Mouse (Mus musculus): ENCODE results near the gene Kif13a. TPM values are rescaled to one million over a fixed set of nuclear protein-coding genes. Genes with fewer than 3 reads are reported as not detected.

Kif13a gene
- polyA plus RNA-seq, 1 experiment from 2014 or later, result 7.2 TPM

DNA sequence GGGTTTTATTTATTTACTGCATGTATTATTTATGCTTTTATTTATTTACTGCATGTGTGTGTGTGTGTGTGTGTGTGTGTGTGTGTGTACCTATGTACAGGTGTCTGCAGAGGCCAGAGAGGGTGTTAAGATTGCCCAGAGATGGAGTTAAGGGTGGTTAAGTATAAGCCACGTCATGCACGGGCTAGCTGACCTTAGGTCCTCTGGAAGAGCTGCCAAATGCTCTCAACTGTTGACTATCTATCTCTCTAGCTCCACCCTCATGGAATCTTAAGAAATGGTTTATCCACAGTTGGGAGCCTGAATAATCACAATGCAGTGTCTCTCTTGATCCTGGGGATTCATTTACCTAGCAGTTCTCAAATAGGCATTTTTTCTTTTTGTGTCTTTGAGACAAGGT, 30.8 kb downstream of the Kif13a start:
- H3K27me3 ChIP-seq (ENCODE audit: control insufficient read depth, insufficient read depth, low read depth, low read length), result no peaks in the 10 kb centered on the region
- WGBS, result 57% methylated on average over 2 of the region's 2 CpGs
- H3K27ac ChIP-seq (ENCODE audit: low read length), result no peak overlapping the region
- no peak overlapping the region for H3K4me3 ChIP-seq (ENCODE audit: low read depth, low read length)
- H3K4me2 ChIP-seq (ENCODE audit: low read length), result no peak overlapping the region
- no peak for ATAC-seq
- no peaks in the 10 kb centered on the region for H3K36me3 ChIP-seq (ENCODE audit: control insufficient read depth, insufficient read depth, low read length)
- H3K9me3 ChIP-seq (replicated peaks; ENCODE audit: control insufficient read depth, low read length, poor library complexity, severe bottlenecking), result no peaks in the 10 kb centered on the region
- no peak overlapping the region for H3K9ac ChIP-seq (ENCODE audit: low read depth, low read length)
- peaks cover 5% of the 10 kb centered on the region; the same call in 1 of the 2 replicates for H3K4me1 ChIP-seq (ENCODE audit: control insufficient read depth, insufficient read depth, low read length)

DNA sequence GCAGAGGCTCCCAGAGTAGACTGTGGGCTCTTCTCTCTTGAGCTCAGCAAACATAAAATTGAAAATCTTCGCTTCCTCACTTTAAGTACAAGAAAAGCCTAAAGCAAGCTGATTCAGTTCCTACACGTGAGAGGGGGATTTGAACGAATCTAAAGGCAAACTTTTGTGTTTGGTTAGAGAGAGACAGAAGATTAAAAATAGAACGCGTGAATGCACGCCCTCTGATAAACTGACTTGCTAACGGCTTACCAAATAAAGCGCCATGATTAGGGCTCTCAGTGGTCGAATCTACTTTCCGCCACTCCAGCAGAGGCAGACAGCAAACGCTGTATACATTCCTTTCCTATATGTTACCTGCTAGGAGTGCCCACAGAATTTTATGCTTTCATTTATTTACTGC, 31.3 kb downstream of the Kif13a start:
- H3K4me3 ChIP-seq (ENCODE audit: low read depth, low read length), result no peak overlapping the region
- WGBS, result 30% methylated on average over 11 of the region's 11 CpGs
- no peak overlapping the region for H3K9ac ChIP-seq (ENCODE audit: low read depth, low read length)
- ATAC-seq, result no peak
- H3K27ac ChIP-seq (ENCODE audit: low read length), result peak overlapping the region; percentile 9; the same call in 1 of the 2 replicates
- H3K4me1 ChIP-seq (ENCODE audit: control insufficient read depth, insufficient read depth, low read length), result peaks cover 5% of the 10 kb centered on the region; the same call in 1 of the 2 replicates
- no peaks in the 10 kb centered on the region for H3K9me3 ChIP-seq (replicated peaks; ENCODE audit: control insufficient read depth, low read length, poor library complexity, severe bottlenecking)
- H3K4me2 ChIP-seq (ENCODE audit: low read length), result peak overlapping the region; percentile 31
- no peaks in the 10 kb centered on the region for H3K27me3 ChIP-seq (ENCODE audit: control insufficient read depth, insufficient read depth, low read depth, low read length)
- H3K36me3 ChIP-seq (ENCODE audit: control insufficient read depth, insufficient read depth, low read length), result no peaks in the 10 kb centered on the region

DNA sequence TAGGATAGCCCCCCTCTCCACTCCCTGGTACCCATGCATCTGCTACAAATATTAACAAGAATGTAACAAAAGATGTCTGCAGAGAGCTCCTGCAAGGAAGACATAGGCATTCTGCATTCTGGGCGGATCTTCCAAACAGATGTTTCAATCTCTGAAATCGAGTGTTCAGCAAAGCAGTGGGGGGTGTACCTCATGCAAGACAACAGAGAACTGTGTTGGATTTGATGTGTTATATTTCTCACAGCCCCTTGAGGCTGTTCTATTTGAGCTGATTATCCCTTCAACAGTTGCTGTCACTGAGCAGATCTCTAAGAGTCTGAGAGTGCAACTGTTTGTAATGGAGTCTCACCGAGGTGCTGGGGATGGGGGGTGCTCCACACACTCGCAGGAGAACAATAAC, 37.3 kb downstream of the Kif13a start:
- ATAC-seq, result no peak
- no peaks in the 10 kb centered on the region for H3K36me3 ChIP-seq (ENCODE audit: control insufficient read depth, insufficient read depth, low read length)
- H3K4me1 ChIP-seq (ENCODE audit: control insufficient read depth, insufficient read depth, low read length), result peaks cover 11% of the 10 kb centered on the region; the same call in 1 of the 2 replicates
- 45% methylated on average over 4 of the region's 4 CpGs for WGBS
- H3K4me2 ChIP-seq (ENCODE audit: low read length), result no peak overlapping the region
- no peak overlapping the region for H3K4me3 ChIP-seq (ENCODE audit: low read depth, low read length)
- no peak overlapping the region for H3K9ac ChIP-seq (ENCODE audit: low read depth, low read length)
- no peaks in the 10 kb centered on the region for H3K9me3 ChIP-seq (replicated peaks; ENCODE audit: control insufficient read depth, low read length, poor library complexity, severe bottlenecking)
- no peak overlapping the region for H3K27ac ChIP-seq (ENCODE audit: low read length)
- no peaks in the 10 kb centered on the region for H3K27me3 ChIP-seq (ENCODE audit: control insufficient read depth, insufficient read depth, low read depth, low read length)

DNA sequence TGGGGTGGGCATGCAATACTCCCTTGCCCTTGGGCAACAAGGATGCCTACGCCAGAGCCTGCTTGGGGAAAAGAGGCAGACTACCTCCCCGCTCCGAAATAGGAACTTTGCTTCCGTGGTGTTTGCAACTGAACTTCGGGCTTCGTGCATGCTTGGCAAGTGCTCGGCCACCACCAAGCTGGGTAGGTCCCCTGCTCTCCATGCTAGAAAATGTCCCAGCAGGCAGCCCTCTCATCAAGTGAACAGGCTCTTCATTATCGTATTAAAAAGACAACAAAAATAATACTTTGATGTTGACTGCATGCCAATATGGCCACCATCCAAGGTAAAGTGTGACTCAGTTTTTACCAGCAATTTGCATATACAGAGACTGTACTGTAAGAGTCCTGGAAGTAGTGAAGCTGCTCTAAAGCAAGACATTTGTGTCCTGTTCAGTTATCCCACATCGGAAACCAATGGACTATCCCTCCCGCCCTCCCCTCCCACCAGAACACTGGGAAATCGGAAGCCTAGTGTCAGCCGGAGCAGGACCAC, 41.5 kb downstream of the Kif13a start:
- Histone ChIP-seq H3K4me2 (ENCODE audit: low read length) (no peak overlapping the region), H3K36me3 (ENCODE audit: control insufficient read depth, insufficient read depth, low read length) (no peaks in the 10 kb centered on the region), H3K4me3 (ENCODE audit: low read depth, low read length) (no peak overlapping the region), H3K9me3 (replicated peaks; ENCODE audit: control insufficient read depth, low read length, poor library complexity, severe bottlenecking) (no peaks in the 10 kb centered on the region), H3K27ac (ENCODE audit: low read length) (peak overlapping the region; percentile 56), H3K27me3 (ENCODE audit: control insufficient read depth, insufficient read depth, low read depth, low read length) (no peaks in the 10 kb centered on the region), H3K4me1 (ENCODE audit: control insufficient read depth, insufficient read depth, low read length) (peaks cover 11% of the 10 kb centered on the region; the same call in 1 of the 2 replicates), H3K9ac (ENCODE audit: low read depth, low read length) (no peak overlapping the region)
- 81% methylated on average over 12 of the region's 12 CpGs for WGBS
- ATAC-seq, result no peak

DNA sequence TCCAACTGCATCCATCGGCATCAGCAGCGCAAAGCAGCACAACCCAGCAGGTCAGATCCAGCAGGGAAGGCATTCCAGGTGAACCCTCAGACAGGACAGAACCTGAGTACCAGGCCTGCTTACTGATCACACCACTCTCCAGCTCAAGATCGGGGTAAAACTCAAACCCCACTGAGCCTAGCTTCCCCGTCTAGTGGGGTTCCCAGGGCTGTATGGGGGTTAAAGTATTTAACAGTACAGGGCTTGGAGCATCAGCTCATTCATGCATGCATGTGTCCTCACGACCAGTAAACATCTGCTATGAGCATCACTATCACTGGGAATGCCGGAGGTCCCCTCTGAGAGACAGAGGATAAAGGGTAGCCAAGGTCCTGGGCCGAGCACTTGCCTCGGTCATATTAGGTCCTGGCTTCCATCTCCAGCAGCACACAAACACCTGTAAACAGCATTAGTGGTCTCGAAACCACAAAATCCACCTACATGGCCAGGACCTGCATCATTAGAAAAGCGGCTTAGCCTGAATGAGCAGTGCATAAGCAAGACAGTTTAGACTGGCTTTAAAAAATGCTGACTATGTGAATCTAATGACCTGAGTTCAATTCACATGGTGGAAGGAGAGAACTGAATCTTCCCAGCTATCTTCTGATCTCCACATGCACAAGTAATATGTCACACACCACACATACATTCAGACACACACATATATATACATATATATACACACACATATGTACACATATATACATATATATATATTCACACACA, 43.0 kb downstream of the Kif13a start:
- Histone ChIP-seq H3K4me3 (ENCODE audit: low read depth, low read length) (no peak overlapping the region), H3K4me1 (ENCODE audit: control insufficient read depth, insufficient read depth, low read length) (peaks cover 9% of the 10 kb centered on the region; the same call in 1 of the 2 replicates), H3K4me2 (ENCODE audit: low read length) (no peak overlapping the region), H3K9me3 (replicated peaks; ENCODE audit: control insufficient read depth, low read length, poor library complexity, severe bottlenecking) (no peaks in the 10 kb centered on the region), H3K9ac (ENCODE audit: low read depth, low read length) (no peak overlapping the region), H3K36me3 (ENCODE audit: control insufficient read depth, insufficient read depth, low read length) (no peaks in the 10 kb centered on the region), H3K27me3 (ENCODE audit: control insufficient read depth, insufficient read depth, low read depth, low read length) (no peaks in the 10 kb centered on the region), H3K27ac (ENCODE audit: low read length) (no peak overlapping the region)
- 90% methylated on average over 10 of the region's 10 CpGs for WGBS
- ATAC-seq, result no peak

DNA sequence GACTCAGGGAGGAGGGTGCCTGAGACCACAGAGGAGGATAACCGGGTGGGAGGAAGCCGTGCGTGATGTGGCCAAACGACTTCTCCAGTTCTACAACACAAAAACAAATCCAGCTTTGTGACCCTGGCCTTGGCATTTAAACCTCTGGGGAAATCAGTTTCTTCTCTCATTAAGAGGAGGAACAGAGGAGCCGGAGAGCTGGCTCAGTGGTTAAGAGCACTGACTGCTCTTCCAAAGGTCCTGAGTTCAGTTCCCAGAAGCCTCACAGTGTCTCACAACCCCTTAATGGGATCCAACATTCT, 44.0 kb downstream of the Kif13a start:
- H3K27me3 ChIP-seq (ENCODE audit: control insufficient read depth, insufficient read depth, low read depth, low read length), result no peaks in the 10 kb centered on the region
- no peak overlapping the region for H3K4me3 ChIP-seq (ENCODE audit: low read depth, low read length)
- peaks cover 9% of the 10 kb centered on the region; the same call in 1 of the 2 replicates for H3K4me1 ChIP-seq (ENCODE audit: control insufficient read depth, insufficient read depth, low read length)
- H3K36me3 ChIP-seq (ENCODE audit: control insufficient read depth, insufficient read depth, low read length), result no peaks in the 10 kb centered on the region
- H3K4me2 ChIP-seq (ENCODE audit: low read length), result no peak overlapping the region
- no peak for ATAC-seq
- H3K27ac ChIP-seq (ENCODE audit: low read length), result no peak overlapping the region
- WGBS, result 73% methylated on average over 5 of the region's 5 CpGs
- no peaks in the 10 kb centered on the region for H3K9me3 ChIP-seq (replicated peaks; ENCODE audit: control insufficient read depth, low read length, poor library complexity, severe bottlenecking)
- H3K9ac ChIP-seq (ENCODE audit: low read depth, low read length), result no peak overlapping the region

DNA sequence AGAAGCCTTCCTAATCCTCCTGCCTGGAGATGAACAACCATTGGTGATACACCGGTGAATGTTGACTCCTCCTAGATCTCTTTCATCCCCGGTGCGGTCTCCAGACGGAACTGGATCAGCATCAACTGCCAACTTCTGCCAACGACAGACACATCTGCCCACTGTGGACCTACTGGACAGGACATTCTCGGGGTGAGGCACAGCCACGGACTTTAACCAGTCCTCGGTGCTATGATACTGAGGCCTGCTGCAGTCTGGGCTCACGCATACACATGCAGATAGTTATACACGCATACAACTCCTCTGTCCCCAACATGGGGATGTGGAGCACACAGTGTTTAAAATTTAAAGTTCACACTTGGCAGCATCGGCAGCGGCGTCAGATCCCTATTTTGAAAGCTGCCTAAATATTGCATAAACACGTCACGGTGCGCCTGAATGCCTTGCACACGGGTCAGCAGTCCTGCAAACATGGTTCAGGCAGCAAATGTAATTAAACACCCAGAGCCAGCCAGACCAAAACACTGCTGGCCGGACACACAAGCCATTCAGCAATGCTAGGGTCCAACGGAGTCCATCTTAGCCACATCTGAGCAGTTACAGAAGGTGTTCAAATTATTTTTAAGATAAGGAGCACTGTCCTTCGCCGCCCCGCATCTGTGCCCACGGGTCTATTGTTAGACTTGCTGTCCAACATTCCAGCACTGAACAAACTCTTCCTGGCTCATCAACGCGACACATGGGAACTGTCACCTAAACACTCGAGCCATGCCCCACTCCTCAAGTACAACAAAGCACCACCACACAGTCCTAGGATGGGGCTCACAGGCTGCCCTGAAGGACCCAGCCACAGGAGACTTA, 44.5 kb downstream of the Kif13a start:
- WGBS, result 82% methylated on average over 26 of the region's 26 CpGs
- Histone ChIP-seq H3K4me3 (ENCODE audit: low read depth, low read length) (no peak overlapping the region), H3K4me2 (ENCODE audit: low read length) (no peak overlapping the region), H3K27ac (ENCODE audit: low read length) (no peak overlapping the region), H3K9me3 (replicated peaks; ENCODE audit: control insufficient read depth, low read length, poor library complexity, severe bottlenecking) (no peaks in the 10 kb centered on the region), H3K27me3 (ENCODE audit: control insufficient read depth, insufficient read depth, low read depth, low read length) (no peaks in the 10 kb centered on the region), H3K4me1 (ENCODE audit: control insufficient read depth, insufficient read depth, low read length) (peaks cover 9% of the 10 kb centered on the region; the same call in 1 of the 2 replicates), H3K9ac (ENCODE audit: low read depth, low read length) (no peak overlapping the region), H3K36me3 (ENCODE audit: control insufficient read depth, insufficient read depth, low read length) (no peaks in the 10 kb centered on the region)
- ATAC-seq, result no peak

DNA sequence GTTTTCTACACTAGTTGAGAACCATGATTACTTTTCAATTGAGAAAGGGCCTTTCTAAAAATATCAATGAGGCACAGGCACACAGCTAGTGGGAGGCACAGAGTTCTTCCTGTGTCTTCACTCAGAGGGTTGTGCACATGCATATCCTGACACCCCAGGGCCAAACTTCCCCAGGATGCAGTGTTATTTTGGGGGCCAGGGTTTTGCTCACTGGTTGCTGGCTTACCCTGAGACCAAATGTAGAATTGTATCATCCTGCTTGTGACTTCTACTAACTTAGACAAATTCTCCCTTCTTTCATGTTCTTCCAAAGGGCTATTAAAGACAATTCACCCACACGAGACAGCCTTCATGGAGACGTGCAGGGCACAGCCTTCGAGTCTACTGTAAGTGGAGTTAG, 45.7 kb downstream of the Kif13a start:
- Histone ChIP-seq H3K36me3 (ENCODE audit: control insufficient read depth, insufficient read depth, low read length) (no peaks in the 10 kb centered on the region), H3K4me3 (ENCODE audit: low read depth, low read length) (no peak overlapping the region), H3K27ac (ENCODE audit: low read length) (no peak overlapping the region), H3K4me2 (ENCODE audit: low read length) (no peak overlapping the region), H3K9me3 (replicated peaks; ENCODE audit: control insufficient read depth, low read length, poor library complexity, severe bottlenecking) (no peaks in the 10 kb centered on the region), H3K27me3 (ENCODE audit: control insufficient read depth, insufficient read depth, low read depth, low read length) (no peaks in the 10 kb centered on the region), H3K4me1 (ENCODE audit: control insufficient read depth, insufficient read depth, low read length) (peaks cover 9% of the 10 kb centered on the region; the same call in 1 of the 2 replicates), H3K9ac (ENCODE audit: low read depth, low read length) (no peak overlapping the region)
- no peak for ATAC-seq
- WGBS, result 90% methylated on average over 3 of the region's 3 CpGs

DNA sequence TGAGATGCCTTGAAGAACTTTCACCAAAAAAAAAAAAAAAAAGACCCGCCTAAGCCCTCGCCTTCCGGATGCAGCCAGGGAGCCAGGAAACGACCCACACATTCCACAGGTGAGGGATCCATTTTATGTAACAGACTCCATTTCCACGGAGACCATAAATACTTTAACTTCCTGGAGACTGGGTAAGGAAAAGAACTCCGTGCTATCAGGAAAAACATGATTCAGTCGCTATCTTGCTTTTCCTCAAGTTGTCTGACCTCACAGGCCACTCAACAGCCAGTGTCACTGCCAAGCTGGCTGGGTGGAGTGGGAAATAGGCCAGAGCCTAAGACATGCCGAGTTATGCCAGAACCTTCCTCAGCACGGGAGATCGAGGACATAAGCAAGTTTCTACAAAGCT, 46.3 kb downstream of the Kif13a start:
- no peak overlapping the region for H3K4me2 ChIP-seq (ENCODE audit: low read length)
- no peak for ATAC-seq

More for the DNA sequence above, 46.3 kb downstream of the Kif13a start:
- Histone ChIP-seq H3K27me3 (ENCODE audit: control insufficient read depth, insufficient read depth, low read depth, low read length) (no peaks in the 10 kb centered on the region), H3K36me3 (ENCODE audit: control insufficient read depth, insufficient read depth, low read length) (no peaks in the 10 kb centered on the region), H3K4me3 (ENCODE audit: low read depth, low read length) (no peak overlapping the region), H3K27ac (ENCODE audit: low read length) (no peak overlapping the region), H3K9me3 (replicated peaks; ENCODE audit: control insufficient read depth, low read length, poor library complexity, severe bottlenecking) (no peaks in the 10 kb centered on the region), H3K4me1 (ENCODE audit: control insufficient read depth, insufficient read depth, low read length) (peaks cover 6% of the 10 kb centered on the region; the same call in 1 of the 2 replicates), H3K9ac (ENCODE audit: low read depth, low read length) (no peak overlapping the region)
- WGBS, result 88% methylated on average over 10 of the region's 10 CpGs
